Mouse (Mus musculus) urinary bladder, postnatal 4 days (tissue): Measurements from ENCODE around the gene Zfand5.

Experiments used
- DNase-seq, 2 experiments: peaks; one replicate each; pipeline ENCODE4 v3.0.0; 2021 to 2022; ENCODE audit warnings: low spot score in 2 of 2

Zfand5 gene

DNA sequence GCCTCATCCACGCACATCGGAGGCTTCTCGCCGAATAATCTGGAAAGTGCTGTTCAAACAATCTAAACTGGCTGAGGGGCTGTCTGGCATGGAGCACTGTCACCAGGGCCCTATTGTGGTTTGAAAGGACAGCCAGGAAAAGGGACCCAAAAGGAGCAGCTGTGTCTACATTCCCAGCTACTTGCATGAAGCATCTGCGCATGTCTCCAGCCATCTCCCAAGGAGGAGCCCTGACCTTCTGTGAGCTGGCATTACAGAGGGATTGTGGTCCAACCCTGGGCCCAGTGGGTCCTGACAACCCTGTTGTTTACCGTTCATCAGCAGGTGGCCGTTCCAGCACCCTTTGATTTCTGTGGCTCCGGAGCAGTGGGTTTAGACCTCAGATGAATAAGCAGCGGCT is 56.9 kb downstream of the Zfand5 start:
- no peak for DNase-seq

DNA sequence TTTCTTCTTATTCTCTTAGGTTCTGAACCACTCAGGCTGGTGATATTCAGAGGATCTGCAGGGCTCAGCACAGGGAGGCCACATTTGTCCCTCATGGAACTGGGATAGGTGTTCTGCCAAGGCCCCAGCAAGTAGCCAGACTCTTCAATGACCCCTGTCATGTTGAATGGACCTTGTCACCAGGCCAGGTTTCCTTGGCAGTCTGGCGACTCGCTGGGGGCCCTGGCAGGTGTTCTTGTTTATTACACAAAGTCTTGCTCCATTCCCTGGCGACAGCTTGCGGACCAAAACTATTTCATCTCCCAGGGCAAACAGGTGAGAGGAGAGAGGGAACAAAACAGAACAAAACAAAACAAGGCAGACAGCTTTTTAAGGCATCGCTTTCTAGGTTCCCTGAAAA is 57.7 kb downstream of the Zfand5 start:
- no peak for DNase-seq

DNA sequence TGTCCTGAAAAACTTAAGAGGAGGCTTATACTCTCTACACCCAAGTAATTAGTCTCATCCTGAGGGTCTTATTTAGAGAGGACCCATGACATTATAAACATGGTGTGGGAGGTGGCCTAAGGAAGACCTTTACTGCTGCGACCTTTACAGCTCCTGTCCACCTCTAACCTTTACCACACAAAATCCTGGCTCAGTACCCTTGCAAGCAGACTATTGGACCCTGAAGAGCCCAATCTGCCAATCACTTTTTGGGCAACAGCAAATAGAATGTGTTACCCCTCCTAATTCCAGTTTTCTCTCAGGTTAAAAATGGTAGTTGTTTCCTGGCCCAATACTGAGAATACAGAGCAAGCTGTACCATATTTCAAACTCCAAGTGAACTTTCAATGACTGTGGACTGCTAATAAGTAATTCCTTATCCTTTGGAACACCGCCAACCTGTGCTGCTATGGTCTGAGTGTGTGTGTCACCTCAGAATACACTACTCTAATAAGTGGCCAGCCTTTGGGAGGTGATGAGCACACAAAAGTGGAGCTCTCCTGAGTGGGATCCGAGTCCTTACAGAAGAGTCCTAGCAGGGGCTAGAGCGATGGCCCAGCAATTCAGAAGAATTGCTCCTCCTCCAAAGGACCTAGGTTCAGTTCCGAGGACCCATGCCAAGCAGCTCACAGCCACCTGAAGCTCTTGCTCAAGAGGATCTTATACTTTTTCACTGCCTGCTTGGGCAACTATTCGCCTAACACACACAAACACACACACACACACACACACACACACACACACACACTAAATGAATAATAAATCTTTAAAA is 58.4 kb downstream of the Zfand5 start:
- no peak for DNase-seq

DNA sequence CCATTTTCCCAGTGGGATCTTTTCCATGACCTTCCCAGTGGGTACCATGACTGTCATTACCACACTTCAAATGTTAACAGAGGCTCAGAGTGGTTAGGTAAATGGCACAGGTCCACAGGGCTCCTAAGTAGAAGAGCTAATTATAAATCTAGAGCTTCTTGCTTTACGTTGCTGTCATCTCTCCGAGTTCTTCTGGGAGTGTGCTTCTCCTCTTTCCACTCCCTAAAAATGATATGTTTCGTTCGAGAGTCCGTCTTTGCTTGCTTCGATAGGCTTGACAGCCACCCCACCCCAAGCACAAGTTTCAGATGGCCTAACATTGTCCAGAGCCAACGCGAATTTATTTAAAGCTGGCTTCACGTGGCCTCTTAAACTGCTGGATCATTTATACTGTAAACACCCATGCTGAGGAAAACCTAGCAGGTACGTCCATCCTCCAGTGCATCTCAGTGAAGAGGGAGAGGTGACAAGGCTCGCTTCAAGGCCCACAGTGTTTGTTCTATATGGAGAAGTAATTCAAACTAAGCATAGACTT is 59.6 kb downstream of the Zfand5 start:
- no peak for DNase-seq
